Mouse (Mus musculus) heart, postnatal 4 days (tissue): ENCODE data around the gene Tectb. TPM values are rescaled to one million over a fixed set of nuclear protein-coding genes. Genes with fewer than 3 reads are reported as not detected.

ENCODE experiments used
- DNase-seq: peaks from one replicate; pipeline ENCODE4 v3.0.0; 2021
- microRNA-seq, 2 experiments: library from miRNA; unstranded; fragments of <30 nt; microRNA quantifications; one replicate each; pipeline ENCODE4 v1.2.0; 2021 to 2022
- total RNA-seq, 2 experiments: library from RNA; stranded (reverse); gene quantifications; 2 replicates each; pipeline ENCODE4 v1.2.3; 2021

Gene Tectb
- total RNA-seq, 2 experiments from 2014 or later = 0.19 TPM; not detected in 1

DNA sequence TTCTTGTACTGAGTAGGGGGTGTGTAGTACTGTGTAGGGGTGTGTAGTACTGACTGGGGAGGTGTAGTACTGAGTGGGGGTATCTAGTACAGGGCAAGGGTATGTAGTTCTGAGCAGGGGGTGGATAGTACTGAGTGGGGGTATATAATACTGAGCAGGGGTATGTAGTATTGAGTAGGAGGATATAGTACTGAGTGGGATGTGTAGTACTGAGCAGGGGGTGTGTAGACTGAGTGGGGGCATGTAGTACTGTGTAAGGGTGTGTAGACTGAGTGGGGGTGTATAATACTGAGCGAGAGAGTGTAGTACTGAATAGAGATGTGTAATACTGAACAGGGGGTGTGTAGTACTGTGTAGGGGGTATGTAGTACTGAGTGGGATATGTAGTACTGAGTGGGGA is 31.2 kb downstream of the Tectb start:
- no peak for DNase-seq

DNA sequence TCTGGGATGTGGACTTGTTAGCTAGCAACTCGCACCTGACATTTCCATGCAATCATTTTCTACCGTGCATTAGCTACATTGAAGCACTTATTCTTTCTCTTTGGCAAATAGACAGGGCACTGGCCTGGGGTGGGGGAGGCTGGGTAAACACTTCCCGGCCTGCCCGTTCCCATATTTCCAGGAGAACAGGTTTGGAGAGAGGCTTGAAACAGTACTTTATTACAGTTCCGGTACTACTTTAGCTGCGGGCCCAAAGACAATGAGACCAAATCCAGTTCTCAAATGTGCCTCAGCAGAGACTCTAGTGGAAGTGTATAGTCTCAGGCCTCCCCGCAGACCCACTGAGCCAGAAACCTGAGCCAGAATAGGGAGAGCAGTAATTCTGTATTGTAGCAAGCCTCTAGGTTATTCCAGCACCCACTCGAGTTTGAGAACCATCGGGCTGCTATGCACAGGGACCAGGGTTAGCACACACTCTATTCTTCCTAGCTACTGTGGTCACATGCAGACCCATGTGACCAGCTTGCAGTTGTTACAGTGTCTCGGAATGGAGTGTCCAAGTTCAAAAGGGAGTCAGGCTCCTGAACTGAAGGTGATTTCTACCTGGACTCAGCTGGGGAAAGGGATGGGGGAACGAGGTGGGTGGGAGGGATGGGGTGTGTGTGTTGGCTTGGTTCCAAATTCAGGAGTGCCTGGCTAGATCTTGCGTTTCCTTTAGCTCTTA is 33.2 kb downstream of the Tectb start:
- DNase-seq = no peak

DNA sequence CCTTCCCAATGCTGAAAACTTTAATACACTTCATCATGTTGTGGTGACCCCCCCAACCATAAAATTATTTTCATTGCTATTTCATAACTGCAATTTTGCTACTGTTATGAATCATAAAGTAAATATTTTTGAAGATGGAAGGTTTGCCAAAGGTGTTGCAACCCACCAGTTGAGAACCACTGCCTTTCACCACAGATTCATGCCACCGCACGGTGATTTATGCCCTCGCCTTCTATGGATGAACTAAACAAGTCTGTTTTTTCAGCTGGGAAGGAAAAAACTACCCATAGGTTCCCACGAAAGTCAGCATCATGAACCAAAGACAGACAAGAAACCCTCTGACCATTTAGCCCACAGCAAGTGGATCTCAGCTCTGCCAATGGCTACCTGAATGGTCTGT is 36.3 kb downstream of the Tectb start:
- no peak for DNase-seq

DNA sequence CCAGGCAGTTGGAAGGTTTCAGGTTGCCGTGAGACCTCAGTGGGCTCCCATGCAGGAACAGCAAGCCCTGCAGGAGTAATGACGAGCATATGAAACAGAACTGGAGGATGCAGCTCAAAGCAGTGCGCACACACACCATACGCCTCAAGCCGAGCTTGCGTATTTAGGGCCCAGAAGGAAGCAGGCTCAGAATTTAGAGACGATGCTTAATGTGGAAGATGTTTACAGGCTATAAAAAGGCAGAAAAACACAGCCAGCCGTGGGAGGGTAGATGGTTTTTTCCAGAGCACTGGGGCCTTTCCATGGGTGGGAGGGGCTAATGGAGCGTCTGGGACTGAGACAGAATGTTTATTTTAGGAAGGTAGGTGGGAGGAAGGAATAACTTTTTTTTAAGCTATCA is 36.8 kb downstream of the Tectb start:
- DNase-seq = no peak

DNA sequence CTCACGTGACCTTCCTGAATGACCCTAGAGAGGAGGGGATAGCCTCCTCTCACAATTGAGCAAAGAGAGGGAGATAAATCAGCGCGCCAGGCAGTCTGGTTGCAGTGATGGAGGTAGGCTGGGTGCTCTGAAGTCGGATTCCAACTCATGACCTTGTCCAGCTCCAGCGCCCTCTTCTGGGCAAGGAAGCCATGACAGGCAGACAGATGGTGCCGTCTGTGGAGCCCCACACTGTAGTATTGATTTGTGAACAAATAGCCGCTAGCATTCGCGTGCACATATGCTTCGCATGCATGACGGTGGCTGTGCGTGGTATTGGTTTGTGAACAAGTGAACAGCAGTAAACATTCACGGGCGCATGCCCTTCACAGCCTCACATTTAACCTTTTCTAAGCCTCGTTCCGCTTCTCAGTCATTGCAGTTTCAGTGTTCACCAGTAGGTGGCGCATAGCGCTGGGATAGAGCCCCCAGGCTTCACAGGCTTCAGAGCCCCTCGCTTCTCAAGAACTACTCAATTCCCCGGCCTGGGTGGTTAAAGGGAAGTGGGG is 37.7 kb downstream of the Tectb start:
- peak; percentile 92 for DNase-seq

DNA sequence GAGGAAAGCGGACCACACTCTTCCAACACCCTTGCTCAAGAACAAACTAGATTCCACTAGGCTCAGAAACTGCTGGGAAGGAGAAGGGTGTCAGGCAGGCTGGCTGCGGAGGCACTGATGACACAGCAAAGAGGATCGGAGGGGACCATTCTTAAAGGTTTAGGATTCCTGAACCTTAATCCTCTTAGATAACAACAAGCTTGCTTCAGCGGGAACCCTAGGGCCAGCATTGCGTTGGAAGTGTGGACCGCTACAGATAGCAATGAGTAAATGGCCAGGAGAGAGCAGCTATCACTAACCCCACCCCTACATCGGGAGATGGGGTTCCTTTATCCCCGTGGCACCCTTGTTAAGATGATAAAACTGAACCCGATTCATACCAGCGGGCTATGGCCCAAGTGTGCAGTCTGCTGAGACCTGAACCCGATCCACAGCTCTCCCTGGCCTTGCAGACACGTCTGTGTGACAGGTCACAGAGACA is 38.2 kb downstream of the Tectb start:
- no peak for DNase-seq

DNA sequence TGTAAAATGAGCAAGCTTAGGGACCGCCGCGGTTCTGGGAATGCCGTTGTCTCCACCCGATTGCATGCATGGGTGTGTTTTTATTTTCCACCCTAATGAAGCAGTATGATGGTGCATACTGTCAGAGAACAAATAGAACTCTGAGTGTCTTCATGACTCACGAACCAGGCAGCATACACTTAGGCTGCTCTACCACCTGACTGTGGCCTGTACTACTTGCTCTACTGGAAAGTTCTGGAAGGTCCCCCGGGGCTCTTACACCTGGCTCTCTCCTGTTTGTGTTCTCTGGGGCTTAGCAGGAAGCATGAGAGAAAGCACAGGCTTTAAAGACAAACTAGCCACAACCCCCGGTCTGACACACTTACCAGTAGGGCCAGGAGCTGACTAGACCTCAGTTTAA is 38.8 kb downstream of the Tectb start:
- DNase-seq = no peak

DNA sequence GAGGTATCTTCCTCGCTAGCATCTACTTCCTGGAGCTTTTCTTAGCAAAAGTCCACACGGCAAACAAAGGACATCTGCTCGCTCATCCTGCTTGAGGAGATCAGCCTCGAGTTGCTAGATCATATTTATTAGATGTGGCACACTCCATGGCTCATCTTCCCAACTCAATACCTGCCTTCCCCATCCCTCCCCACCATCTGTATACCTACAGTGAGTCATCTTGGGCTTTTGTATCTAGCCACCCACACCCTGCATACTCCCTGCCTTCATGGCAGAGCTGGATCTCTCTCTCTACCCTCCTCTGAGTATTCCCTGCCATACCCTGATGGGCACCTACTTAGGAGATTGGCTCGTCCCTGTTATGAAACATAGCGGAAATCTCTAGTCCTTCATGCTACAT is 40.7 kb downstream of the Tectb start:
- DNase-seq = no peak

DNA sequence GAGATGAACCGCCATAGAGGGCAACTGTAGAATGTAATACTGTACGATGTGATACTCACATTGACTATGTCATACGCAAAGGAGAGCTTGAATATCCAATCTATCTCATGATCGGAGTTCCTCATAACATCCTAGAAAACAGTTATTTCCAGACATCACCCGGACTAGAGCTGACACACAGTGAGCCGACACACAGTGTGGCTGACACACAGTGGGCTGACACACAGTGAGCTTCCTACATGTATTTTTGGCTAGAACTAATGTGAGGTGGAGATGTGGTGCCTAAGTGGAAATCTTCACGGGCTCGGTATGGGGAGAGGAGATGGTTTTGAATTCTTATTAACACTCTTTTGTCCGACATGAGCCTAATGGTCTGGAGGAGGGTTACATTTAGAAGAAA is 41.7 kb downstream of the Tectb start:
- no peak for DNase-seq

DNA sequence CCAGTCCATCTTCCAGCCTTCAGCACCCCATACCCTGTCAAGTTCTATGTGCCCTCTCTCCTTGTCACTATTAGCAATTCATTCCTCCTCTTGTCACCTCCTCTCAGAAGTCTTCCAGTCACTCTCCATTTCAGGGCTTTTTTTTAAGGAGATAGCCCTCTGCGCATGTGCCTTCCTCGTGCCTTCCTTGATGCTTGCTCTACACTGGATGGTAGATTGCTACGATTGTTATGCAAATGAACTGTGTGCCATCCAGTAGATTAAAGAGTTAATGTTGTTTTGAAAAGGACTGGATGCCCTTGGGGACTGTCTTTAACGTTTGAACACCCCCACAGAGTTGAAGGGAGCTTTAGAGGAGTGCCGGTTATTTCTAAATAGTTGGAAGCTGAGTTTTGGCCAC is 46.1 kb downstream of the Tectb start:
- no peak for DNase-seq

DNA sequence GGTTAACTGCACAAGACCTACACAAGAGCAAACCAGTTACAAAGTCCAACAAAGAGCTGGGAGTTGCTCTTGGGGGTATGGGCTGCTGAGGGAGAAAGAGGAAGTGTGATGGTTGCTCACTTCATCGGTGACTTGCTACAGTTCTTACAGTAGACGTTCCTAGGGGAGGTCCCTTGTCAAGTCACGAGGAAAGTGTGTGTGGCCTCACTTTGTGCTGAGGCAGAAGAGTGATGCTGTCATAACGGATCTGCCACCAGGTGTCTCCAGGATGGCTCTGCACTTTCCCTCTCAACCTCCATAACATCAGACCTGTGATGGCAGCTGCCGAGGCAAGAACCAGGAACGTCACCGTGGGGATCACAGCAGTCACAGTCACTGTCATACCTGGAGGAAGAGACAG is 46.6 kb downstream of the Tectb start:
- no peak for DNase-seq

DNA sequence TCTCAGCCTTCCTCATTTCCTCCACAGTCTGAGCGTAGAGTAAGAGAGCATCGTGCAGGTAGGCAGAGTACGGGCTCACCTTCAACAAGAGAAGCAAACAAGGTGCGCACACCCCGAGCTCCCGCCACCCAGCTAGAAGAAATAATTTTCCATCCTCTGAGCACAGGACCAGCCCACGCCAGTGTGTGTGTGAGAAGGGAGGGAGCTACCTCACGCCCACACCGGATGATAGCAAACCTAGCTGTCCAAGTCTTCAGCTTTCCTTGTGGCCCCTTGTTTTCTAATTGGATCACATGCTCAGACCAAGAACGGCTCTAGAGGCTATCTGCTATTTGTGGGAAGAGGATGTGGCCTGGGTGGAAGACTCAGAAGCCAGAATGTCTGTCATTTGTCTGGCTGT is 50.5 kb downstream of the Tectb start:
- DNase-seq = no peak

DNA sequence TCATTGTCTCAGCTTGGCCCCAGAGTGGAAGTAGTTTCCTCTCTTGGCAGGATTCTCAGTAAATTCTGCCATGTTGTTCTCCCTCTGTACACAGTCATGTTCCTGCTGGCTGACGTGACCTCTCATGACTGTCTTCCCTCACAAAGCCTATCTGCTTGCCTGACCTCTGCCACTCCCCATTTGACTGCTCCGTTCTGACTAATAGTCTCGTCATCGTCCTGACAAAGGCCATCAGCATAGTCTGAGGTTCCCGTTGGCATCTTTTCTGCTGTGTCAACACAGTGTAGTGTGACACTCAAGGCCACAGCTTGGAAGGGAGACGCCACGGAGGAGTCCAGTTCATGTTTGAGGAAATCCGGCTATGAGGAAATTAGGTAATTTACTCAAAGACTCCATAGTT is 51.6 kb downstream of the Tectb start:
- peak; percentile 42 for DNase-seq

DNA sequence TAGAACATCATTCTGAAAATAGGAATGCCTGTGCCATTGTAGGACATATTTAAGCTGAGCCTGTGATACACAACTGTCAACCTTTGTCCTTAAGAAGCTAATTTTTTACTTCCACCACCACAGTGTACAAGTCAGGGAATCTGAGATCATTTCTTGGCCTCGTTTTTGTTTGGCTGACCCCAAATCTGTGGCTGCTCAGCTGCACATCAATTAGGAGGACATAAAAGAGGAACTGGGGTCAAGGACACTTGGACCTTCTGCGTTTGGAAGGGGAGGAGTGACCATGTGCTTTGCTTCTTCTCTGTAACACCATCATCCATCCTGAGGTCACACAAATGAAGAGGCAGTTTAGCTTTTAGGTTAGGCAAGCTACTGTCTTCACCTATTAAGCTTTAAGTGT is 55.5 kb downstream of the Tectb start:
- no peak for DNase-seq

DNA sequence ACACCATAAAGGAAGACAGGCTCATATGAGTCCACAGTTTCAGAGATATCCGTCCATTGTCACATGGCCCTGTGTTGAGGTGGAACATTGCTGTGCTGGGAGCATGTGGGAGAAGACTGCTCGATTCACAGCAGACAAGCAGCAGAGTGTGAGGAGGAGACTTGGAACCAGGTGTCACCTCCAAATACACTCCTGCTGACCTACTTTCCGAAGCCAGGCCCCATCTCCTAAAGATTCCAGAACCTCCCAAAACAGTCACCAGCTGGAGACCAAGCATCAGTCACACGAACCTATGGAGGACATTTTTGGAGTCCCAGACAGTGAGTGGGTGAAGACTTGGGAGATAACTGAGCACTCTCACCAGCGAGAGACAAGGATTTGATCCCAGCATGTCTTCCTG is 56.0 kb downstream of the Tectb start:
- DNase-seq = no peak

DNA sequence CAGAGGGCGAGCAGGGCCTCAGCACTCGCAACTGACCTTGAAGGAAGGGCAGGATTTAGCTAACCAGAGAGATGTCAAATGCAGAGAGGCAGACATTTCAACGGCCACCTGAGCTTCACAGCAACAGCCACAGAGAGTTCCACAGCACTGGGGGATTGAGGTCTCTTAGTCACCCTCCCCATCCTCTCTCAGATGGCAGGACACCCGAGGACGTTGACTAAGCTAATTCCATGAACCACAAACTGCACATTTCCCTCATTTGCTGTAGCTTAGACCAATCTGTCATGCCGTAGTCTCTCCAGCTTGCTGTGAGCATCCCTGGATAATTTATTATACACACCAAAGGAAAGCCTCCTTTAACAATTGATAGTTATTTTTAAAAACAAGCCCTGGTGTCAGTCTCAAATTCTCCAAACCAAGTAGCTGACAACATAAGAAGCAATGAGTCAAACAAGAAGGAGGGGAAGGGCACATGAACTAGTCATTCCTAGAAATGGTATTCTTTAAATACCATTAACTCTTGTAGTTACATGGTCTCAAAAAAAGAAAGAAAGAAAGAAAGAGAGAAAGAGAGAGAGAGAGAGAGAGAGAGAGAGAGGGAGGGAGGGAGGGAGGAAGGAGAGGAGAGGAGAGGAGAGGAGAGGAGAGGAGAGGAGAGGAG is 59.4 kb downstream of the Tectb start:
- no peak for DNase-seq

DNA sequence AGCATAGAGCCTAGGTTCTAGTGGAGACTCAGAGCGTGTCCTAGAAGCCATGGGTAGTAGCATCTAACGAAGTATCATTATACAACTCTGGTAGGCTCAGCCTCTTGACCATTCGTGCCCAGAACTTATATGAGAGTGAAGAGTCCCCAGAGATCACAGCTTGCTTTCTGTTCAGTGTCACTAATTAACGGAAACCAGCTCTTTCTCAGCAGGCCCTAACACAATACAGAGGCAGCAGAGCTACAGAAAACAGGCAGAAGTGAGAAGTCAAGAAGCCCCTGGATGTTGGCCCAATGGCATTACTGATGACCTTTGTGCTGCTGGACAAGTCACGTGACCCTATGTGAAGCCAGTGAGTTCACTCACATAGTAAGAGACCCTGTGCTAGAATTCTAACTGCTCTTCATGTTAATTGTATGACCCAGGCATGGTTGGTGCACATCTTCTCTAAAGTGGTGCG is 60.7 kb downstream of the Tectb start, which contains the start of gene Gucy2g:
Gene Gucy2g, minus strand, starts transcription at position 51 of the 460 bp plus-strand sequence.
- DNase-seq = no peak

DNA sequence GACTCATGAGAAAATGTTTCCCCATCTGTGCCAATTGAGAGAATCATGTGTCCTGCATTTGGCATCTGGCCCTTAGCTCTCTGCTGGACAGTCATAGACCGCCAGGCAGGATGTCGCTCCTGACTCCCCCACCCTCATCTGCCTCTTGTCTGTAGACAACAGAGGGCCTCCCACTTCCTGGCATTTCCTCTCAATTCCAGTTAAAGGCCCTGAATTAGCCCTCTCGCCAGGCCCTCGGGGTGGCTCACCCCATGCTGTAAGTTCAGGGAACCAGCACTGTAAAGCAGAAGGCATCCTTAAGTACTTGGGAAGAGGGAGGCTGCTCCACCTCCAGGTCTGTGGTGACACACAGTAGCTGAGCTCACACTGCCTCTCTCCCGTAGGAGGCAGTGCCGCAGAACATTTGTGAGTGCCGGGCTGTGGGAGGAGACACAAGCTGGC is 64.3 kb downstream of the Tectb start:
- peak; percentile 86 for DNase-seq

Small RNAs within 50 kb of the gene (microRNA-seq; reads per million reads assigned to microRNA genes)
- gene Mir6715 = 0.41 to 1.4 reads per million in 2 experiments

Other genes with a start within 250 kb of the Tectb start
- gene Gpam, start 53.5 kb upstream of the Tectb start, total RNA-seq = 10 to 100 TPM; 61.4 to 62.7 TPM
- not detected for gene Gucy2g, start 60.5 kb downstream of the Tectb start, total RNA-seq
- 10 to 100 TPM; 17.6 to 20.1 TPM for gene Acsl5, start 71.2 kb downstream of the Tectb start, total RNA-seq
- gene Zdhhc6, start 135.3 kb downstream of the Tectb start, total RNA-seq = 10 to 100 TPM; 25.9 to 28.0 TPM
- gene Vti1a, start 135.6 kb downstream of the Tectb start, total RNA-seq = 10 to 100 TPM; 19.8 to 19.9 TPM